Mouse (Mus musculus): ENCODE measurements around the gene Gpr65. TPM values are rescaled to one million over a fixed set of nuclear protein-coding genes. Genes with fewer than 3 reads are reported as not detected.

Gpr65 gene
- not detected for polyA plus RNA-seq (2012; fragmentation: generic; extraction: Trizol)

GRCm38 (mm10) chr12:98268441-98269369 lies at the start of gene Gpr65:
Gpr65 (plus strand) TSS chr12:98268635.

GRCm38 (mm10) chr12:98258845-98259517 lies 9.5 kb upstream of the Gpr65 start, which contains the start of gene Galc:
Galc (minus strand) TSS chr12:98259459.

Other genes with a start within 250 kb of the Gpr65 start
- 1 to 10 TPM; 1.0 to 3.5 TPM for gene Galc, start 9.2 kb upstream of the Gpr65 start, polyA plus RNA-seq (2012; fragmentation: generic; extraction: Trizol)